Mouse (Mus musculus): ENCODE measurements at regions not wholly inside any gene's neighbourhood (a gene's known extent, or its start where the extent isn't known, plus 50 kb on each side); places are given as distances from the start of the nearest gene placed in this dataset.

DNA sequence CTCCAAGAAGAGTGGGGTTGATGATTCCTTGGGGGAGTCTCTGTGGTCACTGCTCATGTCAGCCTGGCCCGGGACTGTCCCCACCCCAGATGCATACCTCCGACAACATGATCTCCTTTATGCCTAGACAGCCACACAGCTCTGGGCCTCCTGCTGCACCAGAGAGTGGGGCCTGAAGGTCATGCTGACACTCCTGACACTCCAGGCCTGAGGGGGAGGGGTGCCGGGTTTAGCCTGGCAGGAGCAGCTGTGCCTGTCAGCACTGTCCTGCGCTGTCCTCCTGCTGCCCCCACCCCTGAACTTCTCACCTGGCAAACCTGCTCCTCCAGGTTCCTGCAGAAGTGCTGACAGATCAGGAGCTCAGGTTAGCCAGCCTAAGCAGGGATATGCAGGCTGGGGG is 288.2 kb downstream of the Mroh4 start:
- Histone ChIP-seq H3K79me2 (ENCODE audit: control insufficient read depth, insufficient read depth, low read length) (no peaks in the 10 kb centered on the region), H3K9ac (ENCODE audit: low read depth, low read length) (no peak overlapping the region), H3K27ac (replicated peaks; ENCODE audit: insufficient read depth, low read depth, low read length) (no peak overlapping the region), H3K27me3 (ENCODE audit: control insufficient read depth, insufficient read depth, low read length) (no peaks in the 10 kb centered on the region), H3K36me3 (ENCODE audit: control insufficient read depth, insufficient read depth, low read length) (no peaks in the 10 kb centered on the region), H3K4me3 (ENCODE audit: insufficient read depth, low read depth, low read length) (no peak overlapping the region), H3K4me1 (ENCODE audit: control insufficient read depth, insufficient read depth, low read length) (no peaks in the 10 kb centered on the region)
- WGBS, result 15% methylated on average over 4 of the region's 4 CpGs
- no peak for DNase-seq (ENCODE audit: extremely low read depth, low read depth, low spot score)
- no peak for TF ChIP-seq CTCF (IDR thresholded peaks at IDR 0.05; ENCODE audit: low read depth, low read length)
- no peak for TF ChIP-seq POLR2A (IDR thresholded peaks at IDR 0.05; ENCODE audit: extremely low read depth, insufficient read depth, low read length)

DNA sequence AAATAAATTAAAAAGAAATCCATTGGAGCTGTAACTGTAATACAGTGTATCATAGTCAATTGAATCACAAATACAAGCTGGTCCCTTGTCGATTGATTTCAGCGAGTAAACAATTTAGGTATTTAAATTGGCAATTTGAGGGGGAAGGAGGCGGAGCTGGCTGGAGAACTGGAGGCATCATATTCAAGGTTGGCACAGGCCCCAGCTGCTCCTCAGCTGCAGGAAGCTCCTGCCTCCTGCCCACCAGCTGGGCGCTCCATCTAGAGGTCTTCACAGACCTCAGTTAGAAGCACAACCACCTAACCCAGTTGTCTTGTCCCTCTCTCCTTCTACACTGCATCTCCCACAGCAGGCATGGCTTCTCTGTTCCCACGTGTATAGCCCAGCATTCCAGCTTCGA is 292.6 kb downstream of the Mroh4 start:
- no peaks in the 10 kb centered on the region for H3K36me3 ChIP-seq (ENCODE audit: control insufficient read depth, insufficient read depth, low read length)
- no peak for TF ChIP-seq POLR2A (IDR thresholded peaks at IDR 0.05; ENCODE audit: extremely low read depth, insufficient read depth, low read length)
- TF ChIP-seq CTCF (IDR thresholded peaks at IDR 0.05; ENCODE audit: low read depth, low read length), result no peak
- no peak overlapping the region for H3K9ac ChIP-seq (ENCODE audit: low read depth, low read length)
- no peak for DNase-seq (ENCODE audit: extremely low read depth, low read depth, low spot score)
- no peak overlapping the region for H3K4me3 ChIP-seq (ENCODE audit: insufficient read depth, low read depth, low read length)
- H3K79me2 ChIP-seq (ENCODE audit: control insufficient read depth, insufficient read depth, low read length), result no peaks in the 10 kb centered on the region
- no peaks in the 10 kb centered on the region for H3K27me3 ChIP-seq (ENCODE audit: control insufficient read depth, insufficient read depth, low read length)
- no peak overlapping the region for H3K27ac ChIP-seq (replicated peaks; ENCODE audit: insufficient read depth, low read depth, low read length)
- 72% methylated on average over 6 of the region's 6 CpGs for WGBS
- H3K4me1 ChIP-seq (ENCODE audit: control insufficient read depth, insufficient read depth, low read length), result no peaks in the 10 kb centered on the region

DNA sequence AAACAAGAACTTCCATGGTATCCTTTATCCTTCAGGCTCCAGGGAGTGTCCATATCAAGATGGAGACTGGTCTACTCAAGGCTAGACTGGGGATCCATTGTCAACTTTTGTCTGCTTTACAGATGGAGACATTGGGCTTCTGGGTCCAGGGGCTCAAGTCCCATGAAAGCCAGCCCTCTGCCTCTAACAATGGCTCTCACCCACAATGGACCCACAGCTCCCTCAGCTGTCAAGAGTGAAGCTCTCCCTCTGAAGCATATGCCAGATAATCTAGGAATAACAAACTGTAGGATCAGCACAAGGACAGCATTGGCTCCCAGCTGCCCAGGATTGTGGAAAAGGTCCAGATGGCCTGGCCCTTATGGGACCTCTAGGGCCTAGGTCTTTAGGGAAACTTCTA is 302.3 kb downstream of the Mroh4 start:
- no peak for DNase-seq (ENCODE audit: extremely low read depth, low read depth, low spot score)
- no peak for TF ChIP-seq POLR2A (IDR thresholded peaks at IDR 0.05; ENCODE audit: extremely low read depth, insufficient read depth, low read length)
- TF ChIP-seq CTCF (IDR thresholded peaks at IDR 0.05; ENCODE audit: low read depth, low read length), result no peak
- no peak overlapping the region for H3K27ac ChIP-seq (replicated peaks; ENCODE audit: insufficient read depth, low read depth, low read length)
- no peaks in the 10 kb centered on the region for H3K36me3 ChIP-seq (ENCODE audit: control insufficient read depth, insufficient read depth, low read length)
- no peak overlapping the region for H3K9ac ChIP-seq (ENCODE audit: low read depth, low read length)
- no peaks in the 10 kb centered on the region for H3K79me2 ChIP-seq (ENCODE audit: control insufficient read depth, insufficient read depth, low read length)
- no peaks in the 10 kb centered on the region for H3K27me3 ChIP-seq (ENCODE audit: control insufficient read depth, insufficient read depth, low read length)
- H3K4me1 ChIP-seq (ENCODE audit: control insufficient read depth, insufficient read depth, low read length), result no peaks in the 10 kb centered on the region
- no peak overlapping the region for H3K4me3 ChIP-seq (ENCODE audit: insufficient read depth, low read depth, low read length)

DNA sequence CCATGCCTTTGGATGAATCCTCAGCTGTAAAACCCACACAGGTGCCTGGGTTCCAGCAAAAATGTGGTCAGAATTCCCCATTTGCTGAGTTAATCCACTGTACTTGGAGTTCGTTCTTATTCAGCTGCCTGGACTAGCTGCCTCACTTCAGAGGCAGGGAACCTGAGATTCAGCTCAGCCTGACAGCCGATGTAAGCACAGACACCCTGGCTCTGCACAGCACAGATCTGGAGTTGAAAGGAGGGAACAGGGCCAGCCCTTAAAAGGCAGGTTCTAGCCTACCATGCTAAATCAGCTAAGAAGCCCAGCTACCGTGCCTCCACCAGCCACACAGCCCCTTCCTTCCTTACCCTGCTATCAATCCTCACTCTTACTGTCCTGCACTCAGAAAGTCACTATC is 306.0 kb downstream of the Mroh4 start:
- no peaks in the 10 kb centered on the region for H3K36me3 ChIP-seq (ENCODE audit: control insufficient read depth, insufficient read depth, low read length)
- TF ChIP-seq POLR2A (IDR thresholded peaks at IDR 0.05; ENCODE audit: extremely low read depth, insufficient read depth, low read length), result no peak
- TF ChIP-seq CTCF (IDR thresholded peaks at IDR 0.05; ENCODE audit: low read depth, low read length), result no peak
- H3K9ac ChIP-seq (ENCODE audit: low read depth, low read length), result no peak overlapping the region
- H3K27me3 ChIP-seq (ENCODE audit: control insufficient read depth, insufficient read depth, low read length), result no peaks in the 10 kb centered on the region
- 55% methylated on average over 3 of the region's 3 CpGs for WGBS
- no peaks in the 10 kb centered on the region for H3K79me2 ChIP-seq (ENCODE audit: control insufficient read depth, insufficient read depth, low read length)
- DNase-seq (ENCODE audit: extremely low read depth, low read depth, low spot score), result no peak
- no peak overlapping the region for H3K4me3 ChIP-seq (ENCODE audit: insufficient read depth, low read depth, low read length)
- H3K4me1 ChIP-seq (ENCODE audit: control insufficient read depth, insufficient read depth, low read length), result no peaks in the 10 kb centered on the region
- no peak overlapping the region for H3K27ac ChIP-seq (replicated peaks; ENCODE audit: insufficient read depth, low read depth, low read length)

DNA sequence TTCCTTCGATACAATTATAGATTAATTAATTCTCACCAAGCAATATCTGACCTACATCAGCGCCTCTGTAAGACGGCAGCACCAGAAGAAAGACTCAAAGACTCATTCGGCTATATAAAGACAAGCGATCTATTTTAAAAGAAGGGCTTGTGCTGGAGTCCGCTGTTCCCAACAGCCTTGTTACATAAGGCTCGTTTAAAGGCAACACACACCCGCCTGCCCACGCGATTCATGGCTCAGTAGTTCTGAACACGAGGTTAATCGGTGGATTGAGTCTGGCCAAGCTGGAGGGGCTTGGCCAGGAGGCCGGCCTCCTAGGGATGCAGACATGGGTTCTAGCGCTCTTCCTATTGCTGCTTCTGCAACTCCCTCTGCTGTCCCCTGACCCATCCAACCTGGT is 306.9 kb downstream of the Mroh4 start:
- H3K27me3 ChIP-seq (ENCODE audit: control insufficient read depth, insufficient read depth, low read length), result no peaks in the 10 kb centered on the region
- TF ChIP-seq POLR2A (IDR thresholded peaks at IDR 0.05; ENCODE audit: extremely low read depth, insufficient read depth, low read length), result no peak
- H3K9ac ChIP-seq (ENCODE audit: low read depth, low read length), result no peak overlapping the region
- H3K4me1 ChIP-seq (ENCODE audit: control insufficient read depth, insufficient read depth, low read length), result no peaks in the 10 kb centered on the region
- H3K79me2 ChIP-seq (ENCODE audit: control insufficient read depth, insufficient read depth, low read length), result no peaks in the 10 kb centered on the region
- no peak for DNase-seq (ENCODE audit: extremely low read depth, low read depth, low spot score)
- H3K4me3 ChIP-seq (ENCODE audit: insufficient read depth, low read depth, low read length), result no peak overlapping the region
- H3K27ac ChIP-seq (replicated peaks; ENCODE audit: insufficient read depth, low read depth, low read length), result no peak overlapping the region
- WGBS, result 82% methylated on average over 14 of the region's 14 CpGs
- H3K36me3 ChIP-seq (ENCODE audit: control insufficient read depth, insufficient read depth, low read length), result no peaks in the 10 kb centered on the region

DNA sequence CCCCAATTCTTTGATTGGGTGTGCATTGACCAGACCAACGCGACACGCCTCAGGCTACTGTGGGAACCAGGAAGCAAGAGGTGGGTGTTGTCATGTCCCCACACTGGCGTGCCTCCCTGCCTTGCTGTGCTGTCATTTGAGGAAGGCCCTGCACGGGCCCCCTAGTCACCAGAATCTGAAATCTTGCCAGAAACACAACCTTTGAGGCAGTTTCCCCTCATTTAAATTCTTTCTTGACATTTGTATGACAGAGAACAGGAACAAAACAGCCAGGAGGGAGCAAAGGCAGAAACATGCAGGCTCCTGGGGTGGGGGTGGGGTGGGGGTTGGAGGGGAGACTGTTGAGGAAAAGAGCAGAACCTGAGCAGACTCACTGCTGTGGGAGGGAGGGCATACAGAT is 309.5 kb downstream of the Mroh4 start:
- no peak overlapping the region for H3K4me3 ChIP-seq (ENCODE audit: insufficient read depth, low read depth, low read length)
- no peak overlapping the region for H3K27ac ChIP-seq (replicated peaks; ENCODE audit: insufficient read depth, low read depth, low read length)
- H3K9ac ChIP-seq (ENCODE audit: low read depth, low read length), result no peak overlapping the region
- no peaks in the 10 kb centered on the region for H3K27me3 ChIP-seq (ENCODE audit: control insufficient read depth, insufficient read depth, low read length)
- no peak for DNase-seq (ENCODE audit: extremely low read depth, low read depth, low spot score)
- H3K4me1 ChIP-seq (ENCODE audit: control insufficient read depth, insufficient read depth, low read length), result no peaks in the 10 kb centered on the region
- no peaks in the 10 kb centered on the region for H3K79me2 ChIP-seq (ENCODE audit: control insufficient read depth, insufficient read depth, low read length)
- no peaks in the 10 kb centered on the region for H3K36me3 ChIP-seq (ENCODE audit: control insufficient read depth, insufficient read depth, low read length)
- WGBS, result 69% methylated on average over 5 of the region's 5 CpGs
- TF ChIP-seq CTCF (IDR thresholded peaks at IDR 0.05; ENCODE audit: low read depth, low read length) (no peak), POLR2A (IDR thresholded peaks at IDR 0.05; ENCODE audit: extremely low read depth, insufficient read depth, low read length) (no peak)
